Comparison of ENCODE assay signal across 12 mouse cellular contexts in genomic region chr19:37468841-37469566, GRCm38 (mm10).
"Had no signal": no experiment of that assay in that cellular context is flagged by ENCODE, and none has a peak within 500 bp of the region (broad histone marks: within the 10 kb centered on the region; RNA-seq: fewer than 3 reads in every experiment).

No protein-coding gene starts in this region.

- H3K27me3 ChIP-seq: limb, embryonic 13.5 days; midbrain, embryonic 12.5 days; neural tube, embryonic 15.5 days had no signal

- H3K36me3 ChIP-seq: limb, embryonic 13.5 days; midbrain, embryonic 12.5 days; neural tube, embryonic 15.5 days had no signal

- H3K27ac ChIP-seq: layer of hippocampus, adult 2 months; limb, embryonic 13.5 days; liver, embryonic 14.5 days; midbrain, embryonic 12.5 days; neural tube, embryonic 15.5 days; stomach, postnatal 0 days had no signal

- H3K4me1 ChIP-seq: midbrain, embryonic 12.5 days; neural tube, embryonic 15.5 days had no signal

- H3K4me2 ChIP-seq: limb, embryonic 13.5 days; midbrain, embryonic 12.5 days; neural tube, embryonic 15.5 days had no signal

- H3K9ac ChIP-seq: limb, embryonic 13.5 days; liver, embryonic 14.5 days; midbrain, embryonic 12.5 days; neural tube, embryonic 15.5 days had no signal

- DNase-seq: kidney, postnatal 10 days; kidney, postnatal 4 days; left cerebral cortex, postnatal 4 days; lung, adult 18-20 months; thymus, postnatal 25 days had no signal

- H3K4me3 ChIP-seq: layer of hippocampus, adult 2 months; limb, embryonic 13.5 days; midbrain, embryonic 12.5 days; myocyte; neural tube, embryonic 15.5 days had no signal

- H3K9me3 ChIP-seq: limb, embryonic 13.5 days; midbrain, embryonic 12.5 days; neural tube, embryonic 15.5 days had no signal
